Mouse (Mus musculus) stomach, embryonic 15.5 days (tissue): ENCODE measurements around the gene Olfr1357. TPM values are rescaled to one million over a fixed set of nuclear protein-coding genes. Genes with fewer than 3 reads are reported as not detected.

Experiments used
- ATAC-seq: fragments of 200-750 bp; cut with Nextera tagmentation; 2 replicates; pipeline ENCODE4 v1.8.0; 2017; ENCODE audit warnings: low read depth, moderate number of reproducible peaks, moderate TSS enrichment; ENCODE audit not compliant: insufficient read depth, low FRiP score
- H3K27ac ChIP-seq: fragments of 300-500 bp; sonication (generic); 2 replicates; pipeline ENCODE4 v1.5.1; 2015; ENCODE audit warnings: mild to moderate bottlenecking, inconsistent platforms
- H3K27me3 ChIP-seq: fragments of 300-500 bp; sonication (generic); replicated peaks from 2 replicates; pipeline ENCODE4 v1.6.1; 2015; ENCODE audit warnings: inconsistent platforms
- H3K36me3 ChIP-seq: fragments of 300-500 bp; sonication (generic); 2 replicates; pipeline ENCODE4 v1.6.1; 2015; ENCODE audit warnings: inconsistent platforms
- H3K4me1 ChIP-seq: fragments of 300-500 bp; sonication (generic); 2 replicates; pipeline ENCODE4 v1.6.1; 2015; ENCODE audit warnings: inconsistent platforms
- H3K4me2 ChIP-seq: fragments of 300-500 bp; sonication (generic); 2 replicates; pipeline ENCODE4 v1.6.1; 2015; ENCODE audit warnings: mild to moderate bottlenecking, inconsistent platforms
- H3K4me3 ChIP-seq: fragments of 300-500 bp; sonication (generic); replicated peaks from 2 replicates; pipeline ENCODE4 v1.5.1; 2015; ENCODE audit warnings: inconsistent platforms
- H3K9ac ChIP-seq: fragments of 300-500 bp; sonication (generic); 2 replicates; pipeline ENCODE4 v1.6.1; 2015; ENCODE audit warnings: inconsistent platforms
- H3K9me3 ChIP-seq: fragments of 300-500 bp; sonication (generic); 2 replicates; pipeline ENCODE4 v1.6.1; 2016; ENCODE audit warnings: inconsistent platforms
- WGBS: fragments of 180-500 bp; shearing (Covaris S2); methylation state at CpG from one replicate; pipeline ENCODE4 v1.1.7; 2015; 5-methylcytosine and 5-hydroxymethylcytosine counted together
- polyA plus RNA-seq: library from polyadenylated mRNA; unstranded; fragments of >200 nt; fragmentation: Nextera tagmentation; extraction: Ambion mirVana; gene quantifications from 2 replicates; pipeline ENCODE4 v1.2.1, GENCODE M21; 2015

The Olfr1357 gene
- polyA plus RNA-seq, 1 experiment from 2014 or later, result not detected

GRCm38 (mm10) chr10:78576435-78577184, 41.3 kb downstream of the Olfr1357 start:
- no peaks in the 10 kb centered on the region for H3K27me3 ChIP-seq
- H3K9ac ChIP-seq, result no peak overlapping the region
- H3K4me2 ChIP-seq, result no peak overlapping the region
- WGBS, result 94% methylated on average over 16 of the region's 16 CpGs
- H3K36me3 ChIP-seq, result 0 out of 2 replicates have a peak, but pooled peaks cover 13% of the 10 kb centered on the region
- no peak overlapping the region for H3K27ac ChIP-seq
- no peak overlapping the region for H3K4me3 ChIP-seq
- no peak for ATAC-seq
- H3K9me3 ChIP-seq, result no peaks in the 10 kb centered on the region
- H3K4me1 ChIP-seq, result peaks cover 9% of the 10 kb centered on the region

GRCm38 (mm10) chr10:78575690-78576089, 42.2 kb downstream of the Olfr1357 start:
- Histone ChIP-seq H3K36me3 (0 out of 2 replicates have a peak, but pooled peaks cover 13% of the 10 kb centered on the region), H3K27me3 (no peaks in the 10 kb centered on the region), H3K9me3 (no peaks in the 10 kb centered on the region), H3K4me1 (peaks cover 9% of the 10 kb centered on the region), H3K9ac (no peak overlapping the region), H3K4me3 (peak overlapping the region; percentile 61; the same call in 1 of the 2 replicates), H3K4me2 (peak overlapping the region; percentile 79), H3K27ac (peak overlapping the region; percentile 97)
- no peak for ATAC-seq
- WGBS, result 63% methylated on average over 2 of the region's 2 CpGs

- peak overlapping the region; percentile 61 for H3K4me3 ChIP-seq
- H3K36me3 ChIP-seq, result 0 out of 2 replicates have a peak, but pooled peaks cover 13% of the 10 kb centered on the region
- no peaks in the 10 kb centered on the region for H3K9me3 ChIP-seq
- no peaks in the 10 kb centered on the region for H3K27me3 ChIP-seq
- H3K9ac ChIP-seq, result peak overlapping the region; percentile 26
- WGBS, result 8% methylated on average over 13 of the region's 13 CpGs
- H3K4me1 ChIP-seq, result peaks cover 9% of the 10 kb centered on the region
- ATAC-seq, result peak; percentile 19
- H3K4me2 ChIP-seq, result peak overlapping the region; percentile 79
- H3K27ac ChIP-seq, result peak overlapping the region; percentile 97
Observed at GRCm38 (mm10) chr10:78575105-78575632, 42.7 kb downstream of the Olfr1357 start.

- Histone ChIP-seq H3K27ac (peak within 1 kb of the TSS; percentile 97), H3K9me3 (no peaks in the 10 kb centered on the region), H3K4me3 (peak within 1 kb of the TSS; percentile 61), H3K36me3 (0 out of 2 replicates have a peak, but pooled peaks cover 7% of the 10 kb centered on the region), H3K4me2 (peak within 1 kb of the TSS; percentile 79), H3K9ac (peak within 1 kb of the TSS; percentile 26), H3K4me1 (peaks cover 9% of the 10 kb centered on the region), H3K27me3 (no peaks in the 10 kb centered on the region)
- ATAC-seq, result peak; percentile 87
- under 1% methylated on average over 51 of the region's 51 CpGs for WGBS
Observed at GRCm38 (mm10) chr10:78574250-78575104, 43.4 kb downstream of the Olfr1357 start, which contains the start of gene Ilvbl. TSS of gene Ilvbl (plus strand) at chr10:78574346.

GRCm38 (mm10) chr10:78573226-78573625, 44.6 kb downstream of the Olfr1357 start:
- WGBS, result 63% methylated on average over 3 of the region's 3 CpGs
- Histone ChIP-seq H3K4me3 (no peak overlapping the region), H3K27me3 (no peaks in the 10 kb centered on the region)

GRCm38 (mm10) chr10:78570897-78571296, 47.0 kb downstream of the Olfr1357 start:
- no peak overlapping the region for H3K4me2 ChIP-seq
- 62% methylated on average over 2 of the region's 2 CpGs for WGBS

More at GRCm38 (mm10) chr10:78573226-78573625, 44.6 kb downstream of the Olfr1357 start:
- no peaks in the 10 kb centered on the region for H3K36me3 ChIP-seq
- H3K9me3 ChIP-seq, result no peaks in the 10 kb centered on the region
- H3K9ac ChIP-seq, result no peak overlapping the region
- H3K27ac ChIP-seq, result no peak overlapping the region
- no peak for ATAC-seq
- H3K4me1 ChIP-seq, result peaks cover 9% of the 10 kb centered on the region
- no peak overlapping the region for H3K4me2 ChIP-seq

GRCm38 (mm10) chr10:78570416-78570815, 47.5 kb downstream of the Olfr1357 start:
- H3K4me2 ChIP-seq, result no peak overlapping the region
- no peak overlapping the region for H3K4me3 ChIP-seq
- no peaks in the 10 kb centered on the region for H3K9me3 ChIP-seq
- no peak overlapping the region for H3K27ac ChIP-seq
- H3K27me3 ChIP-seq, result no peaks in the 10 kb centered on the region
- no peaks in the 10 kb centered on the region for H3K36me3 ChIP-seq
- no peak for ATAC-seq
- H3K9ac ChIP-seq, result no peak overlapping the region
- H3K4me1 ChIP-seq, result peaks cover 4% of the 10 kb centered on the region; the same call in 1 of the 2 replicates
- WGBS, result 65% methylated on average over 6 of the region's 6 CpGs

More at GRCm38 (mm10) chr10:78570897-78571296, 47.0 kb downstream of the Olfr1357 start:
- Histone ChIP-seq H3K27ac (no peak overlapping the region), H3K27me3 (no peaks in the 10 kb centered on the region), H3K9ac (no peak overlapping the region), H3K4me1 (peaks cover 9% of the 10 kb centered on the region), H3K9me3 (no peaks in the 10 kb centered on the region), H3K4me3 (no peak overlapping the region), H3K36me3 (no peaks in the 10 kb centered on the region)
- no peak for ATAC-seq

- H3K4me1 ChIP-seq, result no peaks in the 10 kb centered on the region
- H3K27me3 ChIP-seq, result no peaks in the 10 kb centered on the region
- no peak overlapping the region for H3K27ac ChIP-seq
- H3K9me3 ChIP-seq, result no peaks in the 10 kb centered on the region
- no peak overlapping the region for H3K4me2 ChIP-seq
- WGBS, result 49% methylated on average over 3 of the region's 3 CpGs
- H3K4me3 ChIP-seq, result no peak overlapping the region
- no peaks in the 10 kb centered on the region for H3K36me3 ChIP-seq
- no peak for ATAC-seq
- no peak overlapping the region for H3K9ac ChIP-seq
Observed at GRCm38 (mm10) chr10:78569686-78570085, 48.2 kb downstream of the Olfr1357 start.

- H3K4me2 ChIP-seq, result no peak overlapping the region
- 77% methylated on average over 3 of the region's 3 CpGs for WGBS
- H3K4me3 ChIP-seq, result no peak overlapping the region
- no peak overlapping the region for H3K9ac ChIP-seq
- H3K27me3 ChIP-seq, result no peaks in the 10 kb centered on the region
- H3K36me3 ChIP-seq, result no peaks in the 10 kb centered on the region
- ATAC-seq, result no peak
- no peaks in the 10 kb centered on the region for H3K9me3 ChIP-seq
- H3K4me1 ChIP-seq, result no peaks in the 10 kb centered on the region
- H3K27ac ChIP-seq, result no peak overlapping the region
Observed at GRCm38 (mm10) chr10:78569191-78569590, 48.7 kb downstream of the Olfr1357 start.

GRCm38 (mm10) chr10:78565070-78565469, 52.8 kb downstream of the Olfr1357 start:
- no peak overlapping the region for H3K9ac ChIP-seq
- H3K4me3 ChIP-seq, result no peak overlapping the region
- 66% methylated on average over 1 of the region's 1 CpGs for WGBS
- H3K27me3 ChIP-seq, result no peaks in the 10 kb centered on the region
- H3K27ac ChIP-seq, result no peak overlapping the region
- no peaks in the 10 kb centered on the region for H3K36me3 ChIP-seq
- no peak for ATAC-seq
- H3K9me3 ChIP-seq, result no peaks in the 10 kb centered on the region
- H3K4me2 ChIP-seq, result no peak overlapping the region
- no peaks in the 10 kb centered on the region for H3K4me1 ChIP-seq
